Mouse (Mus musculus): Measurements from ENCODE around the gene Rpa1. TPM values are rescaled to one million over a fixed set of nuclear protein-coding genes. Genes with fewer than 3 reads are reported as not detected.
A peak's percentile ranks its signal among the peaks of the same experiment; 100 is the strongest.
"Not testable (repeated sequence)": the region's sequence is repeated elsewhere in the genome, so short reads cannot be mapped to it uniquely, and the experiment has no call there.

Rpa1 gene
- polyA plus RNA-seq, 1 experiment from 2014 or later: 146 TPM

- not testable (repeated sequence) for H3K4me2 ChIP-seq (ENCODE audit: low read depth, low read length, severe bottlenecking); H3K9me3 ChIP-seq (ENCODE audit: control insufficient read depth, low read length); H3K4me3 ChIP-seq (ENCODE audit: low read depth, low read length); H3K4me1 ChIP-seq (replicated peaks; ENCODE audit: control insufficient read depth, insufficient read depth, low read length); H3K9ac ChIP-seq (ENCODE audit: low read length); DNase-seq (ENCODE audit: low spot score); H3K36me3 ChIP-seq (ENCODE audit: control insufficient read depth, insufficient read depth, low read length); ATAC-seq (replicated peaks; ENCODE audit: low FRiP score); H3K27ac ChIP-seq (ENCODE audit: low read depth, low read length); H3K27me3 ChIP-seq (ENCODE audit: control insufficient read depth, insufficient read depth, low read length)
- 97% methylated on average over 5 of the region's 5 CpGs for WGBS
Measured at GRCm38 (mm10) chr11:75295534-75295933, 52.6 kb downstream of the Rpa1 start.

DNA sequence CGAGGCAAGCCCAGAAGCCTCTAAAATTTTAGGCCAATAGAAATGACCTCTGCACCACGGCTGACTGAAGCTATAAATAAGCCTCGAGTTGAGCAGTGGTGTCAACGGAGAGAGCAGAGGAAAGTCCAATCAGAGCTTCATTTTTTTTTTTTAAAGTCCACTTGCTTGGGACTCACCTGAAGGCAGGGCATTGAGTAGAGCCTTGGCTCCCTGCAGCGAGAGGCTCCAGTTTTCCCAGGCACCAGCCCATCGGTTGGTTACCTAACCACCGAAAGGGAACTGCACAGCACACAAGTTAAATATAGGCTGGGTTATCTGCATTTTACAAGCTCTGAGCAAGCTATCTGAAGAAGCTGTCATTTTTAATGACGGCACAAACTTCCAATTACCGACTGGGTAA is 53.3 kb downstream of the Rpa1 start:
- 84% methylated on average over 9 of the region's 9 CpGs for WGBS
- no peaks in the 10 kb centered on the region for H3K9me3 ChIP-seq (ENCODE audit: control insufficient read depth, low read length)
- no peak overlapping the region for H3K4me2 ChIP-seq (ENCODE audit: low read depth, low read length, severe bottlenecking)
- H3K9ac ChIP-seq (ENCODE audit: low read length): no peak overlapping the region
- no peaks in the 10 kb centered on the region; the same call in 1 of the 2 replicates for H3K36me3 ChIP-seq (ENCODE audit: control insufficient read depth, insufficient read depth, low read length)
- no peak for ATAC-seq (replicated peaks; ENCODE audit: low FRiP score)
- DNase-seq (ENCODE audit: low spot score): no peak
- H3K4me3 ChIP-seq (ENCODE audit: low read depth, low read length): no peak overlapping the region
- peaks cover 10% of the 10 kb centered on the region for H3K27me3 ChIP-seq (ENCODE audit: control insufficient read depth, insufficient read depth, low read length)
- no peak overlapping the region for H3K27ac ChIP-seq (ENCODE audit: low read depth, low read length)
- H3K4me1 ChIP-seq (replicated peaks; ENCODE audit: control insufficient read depth, insufficient read depth, low read length): peaks cover 4% of the 10 kb centered on the region; the same call in 1 of the 2 replicates

DNA sequence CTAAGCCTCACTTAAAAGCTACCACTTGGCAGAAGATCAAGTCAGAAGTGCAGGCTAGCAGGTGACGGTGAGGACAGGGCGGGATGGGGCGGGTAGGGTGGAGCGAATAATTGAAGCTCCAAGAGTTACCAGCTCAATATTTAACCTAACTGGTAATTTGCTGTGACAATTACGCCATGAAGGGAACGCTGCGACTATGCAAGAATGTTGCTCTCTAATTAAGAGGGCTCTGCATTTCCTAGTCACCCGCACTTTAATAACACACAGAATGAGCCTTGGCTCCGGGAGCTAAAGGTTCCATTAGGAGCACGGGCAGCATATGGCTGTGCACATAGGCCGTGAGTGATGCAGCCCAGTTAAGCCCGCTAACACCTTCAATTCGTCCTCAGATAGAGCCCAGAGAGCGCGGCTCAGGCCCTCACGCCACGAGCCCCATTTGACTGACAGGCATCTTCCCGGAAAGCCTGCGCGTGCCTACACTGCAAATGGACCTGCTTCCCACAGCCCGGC is 54.2 kb downstream of the Rpa1 start:
- Histone ChIP-seq H3K4me1 (replicated peaks; ENCODE audit: control insufficient read depth, insufficient read depth, low read length) (peaks cover 4% of the 10 kb centered on the region; the same call in 1 of the 2 replicates), H3K27ac (ENCODE audit: low read depth, low read length) (no peak overlapping the region), H3K36me3 (ENCODE audit: control insufficient read depth, insufficient read depth, low read length) (no peaks in the 10 kb centered on the region), H3K9ac (ENCODE audit: low read length) (no peak overlapping the region), H3K9me3 (ENCODE audit: control insufficient read depth, low read length) (no peaks in the 10 kb centered on the region), H3K4me2 (ENCODE audit: low read depth, low read length, severe bottlenecking) (no peak overlapping the region), H3K4me3 (ENCODE audit: low read depth, low read length) (no peak overlapping the region), H3K27me3 (ENCODE audit: control insufficient read depth, insufficient read depth, low read length) (peaks cover 10% of the 10 kb centered on the region)
- no peak; the same call in 1 of the 2 replicates for ATAC-seq (replicated peaks; ENCODE audit: low FRiP score)
- no peak for DNase-seq (ENCODE audit: low spot score)
- 48% methylated on average over 21 of the region's 21 CpGs for WGBS

- Histone ChIP-seq H3K27ac (ENCODE audit: low read depth, low read length) (no peak overlapping the region), H3K4me1 (replicated peaks; ENCODE audit: control insufficient read depth, insufficient read depth, low read length) (peaks cover 4% of the 10 kb centered on the region; the same call in 1 of the 2 replicates), H3K4me3 (ENCODE audit: low read depth, low read length) (no peak overlapping the region), H3K4me2 (ENCODE audit: low read depth, low read length, severe bottlenecking) (no peak overlapping the region), H3K27me3 (ENCODE audit: control insufficient read depth, insufficient read depth, low read length) (peaks cover 10% of the 10 kb centered on the region), H3K36me3 (ENCODE audit: control insufficient read depth, insufficient read depth, low read length) (no peaks in the 10 kb centered on the region), H3K9me3 (ENCODE audit: control insufficient read depth, low read length) (no peaks in the 10 kb centered on the region), H3K9ac (ENCODE audit: low read length) (no peak overlapping the region)
- DNase-seq (ENCODE audit: low spot score): no peak
- WGBS: 86% methylated on average over 7 of the region's 7 CpGs
- no peak for ATAC-seq (replicated peaks; ENCODE audit: low FRiP score)
Measured at GRCm38 (mm10) chr11:75292281-75292680, 55.8 kb downstream of the Rpa1 start.

DNA sequence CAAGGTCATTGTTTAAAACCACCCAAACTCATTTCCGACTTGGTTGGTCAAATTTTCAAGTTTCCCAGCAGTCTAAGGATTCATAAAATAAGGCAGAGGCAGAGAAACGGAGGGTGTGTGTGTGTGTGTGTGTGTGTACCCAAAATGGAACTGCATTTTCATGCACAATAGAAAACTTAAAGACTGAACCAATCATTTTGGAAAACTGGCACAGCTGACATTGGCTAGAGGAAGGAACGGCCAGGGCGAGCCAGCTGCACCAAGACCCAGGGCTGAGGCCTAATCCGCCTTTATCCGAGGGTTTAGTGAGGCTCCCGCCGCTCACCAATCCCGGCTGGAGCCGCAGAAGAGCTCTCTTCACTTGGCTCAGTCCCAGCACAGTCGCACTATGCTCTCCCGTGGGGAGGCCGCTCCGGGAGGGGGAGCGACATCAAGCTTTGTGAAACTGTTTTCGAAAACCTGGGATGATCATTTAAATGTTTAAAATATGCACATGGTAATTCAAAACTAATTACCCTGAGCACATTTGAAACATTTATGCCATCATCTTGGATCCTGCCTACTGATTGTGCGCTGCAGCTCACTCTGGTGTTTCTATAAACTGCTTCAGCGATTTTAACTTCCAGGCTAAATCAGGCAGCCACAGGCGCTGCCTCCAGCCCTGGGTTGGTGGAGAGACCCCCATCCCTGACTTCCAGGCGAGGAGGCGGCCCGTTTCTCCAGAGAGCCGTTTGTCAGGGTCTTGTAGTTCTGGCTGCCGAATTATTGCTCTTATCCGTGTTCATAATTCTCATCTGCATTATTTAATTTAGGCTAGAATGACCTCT is 56.5 kb downstream of the Rpa1 start:
- Histone ChIP-seq H3K4me1 (replicated peaks; ENCODE audit: control insufficient read depth, insufficient read depth, low read length) (peaks cover 4% of the 10 kb centered on the region; the same call in 1 of the 2 replicates), H3K9me3 (ENCODE audit: control insufficient read depth, low read length) (no peaks in the 10 kb centered on the region), H3K36me3 (ENCODE audit: control insufficient read depth, insufficient read depth, low read length) (no peaks in the 10 kb centered on the region), H3K4me2 (ENCODE audit: low read depth, low read length, severe bottlenecking) (no peak overlapping the region), H3K27me3 (ENCODE audit: control insufficient read depth, insufficient read depth, low read length) (peaks cover 10% of the 10 kb centered on the region), H3K4me3 (ENCODE audit: low read depth, low read length) (no peak overlapping the region), H3K9ac (ENCODE audit: low read length) (no peak overlapping the region), H3K27ac (ENCODE audit: low read depth, low read length) (peak overlapping the region; percentile 5; the same call in 1 of the 2 replicates)
- WGBS: 15% methylated on average over 25 of the region's 25 CpGs
- DNase-seq (ENCODE audit: low spot score) (peak; percentile 63), ATAC-seq (replicated peaks; ENCODE audit: low FRiP score) (peak; percentile 59; the same call in 1 of the 2 replicates)

GRCm38 (mm10) chr11:75290566-75291271 is 57.4 kb downstream of the Rpa1 start:
- Histone ChIP-seq H3K27ac (ENCODE audit: low read depth, low read length) (peak overlapping the region; percentile 5; the same call in 1 of the 2 replicates), H3K4me2 (ENCODE audit: low read depth, low read length, severe bottlenecking) (no peak overlapping the region), H3K4me1 (replicated peaks; ENCODE audit: control insufficient read depth, insufficient read depth, low read length) (peaks cover 4% of the 10 kb centered on the region; the same call in 1 of the 2 replicates), H3K9me3 (ENCODE audit: control insufficient read depth, low read length) (no peaks in the 10 kb centered on the region), H3K36me3 (ENCODE audit: control insufficient read depth, insufficient read depth, low read length) (no peaks in the 10 kb centered on the region), H3K27me3 (ENCODE audit: control insufficient read depth, insufficient read depth, low read length) (peaks cover 10% of the 10 kb centered on the region), H3K4me3 (ENCODE audit: low read depth, low read length) (no peak overlapping the region), H3K9ac (ENCODE audit: low read length) (no peak overlapping the region)
- WGBS: 15% methylated on average over 6 of the region's 6 CpGs
- peak; percentile 72 for ATAC-seq (replicated peaks; ENCODE audit: low FRiP score)
- DNase-seq (ENCODE audit: low spot score): peak; percentile 91

DNA sequence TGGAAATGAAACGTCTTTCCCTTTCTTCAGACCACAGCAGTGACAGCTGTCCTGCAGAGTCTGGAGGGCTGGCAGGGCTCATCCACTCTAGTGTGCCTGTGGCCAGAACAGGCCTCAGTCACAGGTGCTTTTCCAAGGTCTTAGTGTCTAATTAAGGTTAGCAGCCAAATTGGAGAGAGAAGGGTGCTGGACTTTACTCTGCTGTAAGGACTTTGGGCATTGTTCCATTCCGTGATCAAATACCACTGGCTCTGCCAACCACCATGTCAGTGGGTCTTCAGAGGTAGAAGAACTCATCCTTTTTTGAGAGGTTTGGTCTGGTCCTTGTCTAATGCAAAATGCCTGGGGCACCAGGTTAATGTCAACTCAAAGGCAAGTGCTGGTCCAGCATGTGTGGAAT is 59.0 kb downstream of the Rpa1 start:
- Histone ChIP-seq H3K9me3 (ENCODE audit: control insufficient read depth, low read length) (no peaks in the 10 kb centered on the region), H3K27me3 (ENCODE audit: control insufficient read depth, insufficient read depth, low read length) (peaks cover 10% of the 10 kb centered on the region)
- WGBS: 68% methylated on average over 2 of the region's 2 CpGs

GRCm38 (mm10) chr11:75288517-75288916 is 59.6 kb downstream of the Rpa1 start:
- H3K4me3 ChIP-seq (ENCODE audit: low read depth, low read length): no peak overlapping the region
- H3K4me2 ChIP-seq (ENCODE audit: low read depth, low read length, severe bottlenecking): no peak overlapping the region
- DNase-seq (ENCODE audit: low spot score): no peak
- H3K27me3 ChIP-seq (ENCODE audit: control insufficient read depth, insufficient read depth, low read length): peaks cover 10% of the 10 kb centered on the region
- WGBS: 91% methylated on average over 8 of the region's 8 CpGs
- no peak for ATAC-seq (replicated peaks; ENCODE audit: low FRiP score)
- H3K36me3 ChIP-seq (ENCODE audit: control insufficient read depth, insufficient read depth, low read length): no peaks in the 10 kb centered on the region
- H3K4me1 ChIP-seq (replicated peaks; ENCODE audit: control insufficient read depth, insufficient read depth, low read length): peaks cover 3% of the 10 kb centered on the region; the same call in 1 of the 2 replicates
- H3K27ac ChIP-seq (ENCODE audit: low read depth, low read length): no peak overlapping the region
- H3K9ac ChIP-seq (ENCODE audit: low read length): no peak overlapping the region
- no peaks in the 10 kb centered on the region for H3K9me3 ChIP-seq (ENCODE audit: control insufficient read depth, low read length)

More for the DNA sequence above, 59.0 kb downstream of the Rpa1 start:
- no peak overlapping the region for H3K4me2 ChIP-seq (ENCODE audit: low read depth, low read length, severe bottlenecking)
- H3K9ac ChIP-seq (ENCODE audit: low read length): no peak overlapping the region
- no peak overlapping the region for H3K27ac ChIP-seq (ENCODE audit: low read depth, low read length)
- no peak for ATAC-seq (replicated peaks; ENCODE audit: low FRiP score)
- no peak overlapping the region for H3K4me3 ChIP-seq (ENCODE audit: low read depth, low read length)
- no peak for DNase-seq (ENCODE audit: low spot score)
- H3K4me1 ChIP-seq (replicated peaks; ENCODE audit: control insufficient read depth, insufficient read depth, low read length): peaks cover 4% of the 10 kb centered on the region; the same call in 1 of the 2 replicates
- no peaks in the 10 kb centered on the region for H3K36me3 ChIP-seq (ENCODE audit: control insufficient read depth, insufficient read depth, low read length)
